Mouse (Mus musculus) lung, adult 18-20 months (tissue): Measurements from ENCODE around the gene Abca2.
A peak's percentile ranks its signal among the peaks of the same experiment; 100 is the strongest.
"Not testable (repeated sequence)": the region's sequence is repeated elsewhere in the genome, so short reads cannot be mapped to it uniquely, and the experiment has no call there.

Experiments used
- DNase-seq, 2 experiments: peaks; one replicate each; pipeline ENCODE4 v3.0.0; 2022; ENCODE audit warnings: mixed read lengths in 2 of 2

The Abca2 gene

GRCm38 (mm10) chr2:25428442-25429236 lies at the start of gene Abca2:
Gene Abca2, plus strand, starts transcription at chr2:25428703.
- DNase-seq = peak; percentile 92 to 95

- DNase-seq = no peak
Measured at GRCm38 (mm10) chr2:25384492-25384891, 44.0 kb upstream of the Abca2 start.

- DNase-seq = no peak
Measured at GRCm38 (mm10) chr2:25391266-25391665, 37.2 kb upstream of the Abca2 start.

- no peak for DNase-seq
Measured at GRCm38 (mm10) chr2:25394281-25395221, 34.0 kb upstream of the Abca2 start.

GRCm38 (mm10) chr2:25395721-25396596 lies 32.5 kb upstream of the Abca2 start, which contains the start of gene Entpd2:
Gene Entpd2, plus strand, starts transcription at chr2:25395874.
- DNase-seq = peak; percentile 44 to 60

GRCm38 (mm10) chr2:25396597-25396983 lies 31.9 kb upstream of the Abca2 start:
- no peak for DNase-seq

- DNase-seq = no peak
Measured at GRCm38 (mm10) chr2:25397010-25397409, 31.5 kb upstream of the Abca2 start.

GRCm38 (mm10) chr2:25398065-25398464 lies 30.4 kb upstream of the Abca2 start:
- no peak for DNase-seq

- no peak for DNase-seq
Measured at GRCm38 (mm10) chr2:25399051-25399450, 29.5 kb upstream of the Abca2 start, which contains the start of gene Npdc1. Gene Npdc1, plus strand, starts transcription at chr2:25399351.

- DNase-seq = peak in 1 of 2 experiments; percentile 17
Measured at GRCm38 (mm10) chr2:25400291-25400690, 28.2 kb upstream of the Abca2 start.

GRCm38 (mm10) chr2:25400764-25401163 lies 27.7 kb upstream of the Abca2 start:
- peak; percentile 65 to 75 for DNase-seq

- DNase-seq = peak; percentile 73 to 82
Measured at GRCm38 (mm10) chr2:25402377-25402971, 26.0 kb upstream of the Abca2 start.

- DNase-seq = peak; percentile 84 to 85
Measured at GRCm38 (mm10) chr2:25402972-25403601, 25.4 kb upstream of the Abca2 start.

- no peak for DNase-seq
Measured at GRCm38 (mm10) chr2:25403994-25404393, 24.5 kb upstream of the Abca2 start.

- DNase-seq = no peak
Measured at GRCm38 (mm10) chr2:25408908-25409307, 19.6 kb upstream of the Abca2 start.

- not testable (repeated sequence) for DNase-seq
Measured at GRCm38 (mm10) chr2:25413436-25413835, 15.1 kb upstream of the Abca2 start.

- no peak for DNase-seq
Measured at GRCm38 (mm10) chr2:25417426-25417825, 11.1 kb upstream of the Abca2 start.

- DNase-seq = peak; percentile 31 to 33
Measured at GRCm38 (mm10) chr2:25421896-25422295, 6.6 kb upstream of the Abca2 start.

GRCm38 (mm10) chr2:25422587-25423410 lies 5.7 kb upstream of the Abca2 start, which contains the start of gene Fut7:
Gene Fut7, plus strand, starts transcription at chr2:25423267.
- DNase-seq = peak; percentile 51 to 52

GRCm38 (mm10) chr2:25423626-25424025 lies 4.9 kb upstream of the Abca2 start:
- no peak for DNase-seq
